Mouse (Mus musculus) MEL (cell line): Measurements from ENCODE around the gene Stmn1. TPM values are rescaled to one million over a fixed set of nuclear protein-coding genes. Genes with fewer than 3 reads are reported as not detected.

Source experiments
- DNase-seq: peaks from one replicate; pipeline ENCODE4 v3.0.0; 2011; ENCODE audit warnings: low read depth, low spot score
- H3K27ac ChIP-seq: 2 replicates; pipeline ENCODE4 v1.5.1; 2012; ENCODE audit warnings: low read depth, mild to moderate bottlenecking, control low read depth, low read length, moderate library complexity; ENCODE audit not compliant: control insufficient read depth
- H3K27me3 ChIP-seq, 2 experiments: fragments of 150-350 bp in 1 of 2; sonication (generic) in 1 of 2; 2 replicates each; pipeline ENCODE4 v1.6.1; 2012; ENCODE audit warnings: low read length in 2 of 2, mild to moderate bottlenecking in 2 of 2, improper control_type of control experiment in 1 of 2, moderate library complexity in 1 of 2; ENCODE audit not compliant: insufficient read depth in 2 of 2, control insufficient read depth in 1 of 2
- H3K36me3 ChIP-seq, 2 experiments: 2 replicates each; pipeline ENCODE4 v1.6.1; 2012 to 2014; ENCODE audit warnings: low read length in 2 of 2, improper control_type of control experiment in 1 of 2, inconsistent platforms in 1 of 2, mild to moderate bottlenecking in 1 of 2; ENCODE audit not compliant: insufficient read depth in 2 of 2, control insufficient read depth in 1 of 2
- H3K4me1 ChIP-seq, 2 experiments: fragments of 150-350 bp in 1 of 2; sonication (generic) in 1 of 2; 2 replicates each; pipeline ENCODE4 v1.6.1; 2012; ENCODE audit warnings: low read length in 2 of 2, improper control_type of control experiment in 1 of 2, mild to moderate bottlenecking in 1 of 2; ENCODE audit not compliant: insufficient read depth in 2 of 2, control insufficient read depth in 1 of 2
- H3K4me3 ChIP-seq, 2 experiments: fragments of 150-350 bp in 1 of 2; sonication (generic) in 1 of 2; 2 replicates each; pipeline ENCODE4 v1.5.1; 2012; ENCODE audit warnings: low read depth in 2 of 2, low read length in 2 of 2, mild to moderate bottlenecking in 2 of 2, moderate library complexity in 2 of 2, control low read depth in 1 of 2, improper control_type of control experiment in 1 of 2; ENCODE audit not compliant: control insufficient read depth in 1 of 2, insufficient read depth in 1 of 2
- H3K79me2 ChIP-seq: 2 replicates; pipeline ENCODE4 v1.6.1; 2012; ENCODE audit warnings: mild to moderate bottlenecking, low read length, moderate library complexity; ENCODE audit not compliant: control insufficient read depth, poor library complexity, insufficient read depth
- H3K9ac ChIP-seq: 2 replicates; pipeline ENCODE4 v1.6.1; 2012; ENCODE audit warnings: low read depth, mild to moderate bottlenecking, control low read depth, low read length, moderate library complexity; ENCODE audit not compliant: control insufficient read depth, poor library complexity, severe bottlenecking
- H3K9me3 ChIP-seq: fragments of 150-350 bp; sonication (generic); replicated peaks from 2 replicates; pipeline ENCODE4 v1.6.1; 2012; ENCODE audit warnings: mild to moderate bottlenecking, low read length, improper control_type of control experiment, moderate library complexity; ENCODE audit not compliant: insufficient read depth
- CHD1 ChIP-seq: IDR thresholded peaks from 2 replicates; pipeline ENCODE4 v1.6.1; 2012; ENCODE audit warnings: low read depth, mild to moderate bottlenecking, inconsistent platforms, low read length, improper control_type of control experiment
- CHD2 ChIP-seq: IDR thresholded peaks from 2 replicates; pipeline ENCODE4 v1.6.1; 2011; ENCODE audit warnings: low read length, improper control_type of control experiment
- E2F4 ChIP-seq: IDR thresholded peaks from 2 replicates; pipeline ENCODE4 v1.6.1; 2011; ENCODE audit warnings: low read depth, low read length, improper control_type of control experiment, borderline replicate concordance
- ELF1 ChIP-seq: IDR thresholded peaks from 2 replicates; pipeline ENCODE4 v1.6.1; 2014; ENCODE audit warnings: low read depth, mild to moderate bottlenecking, inconsistent platforms, low read length, improper control_type of control experiment, moderate library complexity
- EP300 ChIP-seq, 2 experiments: IDR thresholded peaks; 2 replicates each; pipeline ENCODE4 v1.6.1; 2011; ENCODE audit warnings: improper control_type of control experiment in 2 of 2, low read length in 2 of 2, low read depth in 1 of 2, mild to moderate bottlenecking in 1 of 2
- ETS1 ChIP-seq: IDR thresholded peaks from 2 replicates; pipeline ENCODE4 v1.6.1; 2012; ENCODE audit warnings: low read depth, mild to moderate bottlenecking, inconsistent platforms, low read length, improper control_type of control experiment, moderate library complexity
- GATA1 ChIP-seq: IDR thresholded peaks from 2 replicates; pipeline ENCODE4 v1.6.1; 2011; ENCODE audit warnings: low read depth, low read length, improper control_type of control experiment
- HCFC1 ChIP-seq: IDR thresholded peaks from 2 replicates; pipeline ENCODE4 v1.6.1; 2012; ENCODE audit warnings: low read depth, mild to moderate bottlenecking, inconsistent platforms, low read length, improper control_type of control experiment, moderate library complexity
- JUND ChIP-seq: IDR thresholded peaks from 2 replicates; pipeline ENCODE4 v1.6.1; 2011; ENCODE audit warnings: low read depth, mild to moderate bottlenecking, improper control_type of control experiment, low read length
- KAT2A ChIP-seq: conservative IDR thresholded peaks from 2 replicates; pipeline ENCODE4 v1.6.1; 2012; ENCODE audit warnings: low read depth, low read length, improper control_type of control experiment, inconsistent platforms
- MAFK ChIP-seq: IDR thresholded peaks from 2 replicates; pipeline ENCODE4 v1.6.1; 2011; ENCODE audit warnings: low read depth, mild to moderate bottlenecking, low read length, improper control_type of control experiment, borderline replicate concordance
- MAX ChIP-seq: IDR thresholded peaks from 2 replicates; pipeline ENCODE4 v1.6.1; 2011; ENCODE audit warnings: low read length, improper control_type of control experiment
- MEF2A ChIP-seq: IDR thresholded peaks from 2 replicates; pipeline ENCODE4 v1.6.1; 2014; ENCODE audit warnings: low read depth, mild to moderate bottlenecking, inconsistent platforms, low read length, improper control_type of control experiment; ENCODE audit not compliant: poor library complexity, insufficient replicate concordance, severe bottlenecking; ENCODE audit errors: extremely low read depth
- MXI1 ChIP-seq: IDR thresholded peaks from 2 replicates; pipeline ENCODE4 v1.6.1; 2011; ENCODE audit warnings: mild to moderate bottlenecking, low read depth, low read length, improper control_type of control experiment
- NELFE ChIP-seq: IDR thresholded peaks from 2 replicates; pipeline ENCODE4 v1.6.1; 2011; ENCODE audit warnings: low read depth, low read length, improper control_type of control experiment
- NRF1 ChIP-seq: IDR thresholded peaks from 2 replicates; pipeline ENCODE4 v1.6.1; 2014; ENCODE audit warnings: low read depth, mild to moderate bottlenecking, inconsistent platforms, low read length, improper control_type of control experiment, moderate library complexity; ENCODE audit not compliant: poor library complexity, insufficient read depth, severe bottlenecking
- RAD21 ChIP-seq: IDR thresholded peaks from 2 replicates; pipeline ENCODE4 v1.6.1; 2011; ENCODE audit warnings: mild to moderate bottlenecking, low read depth, low read length, improper control_type of control experiment
- RCOR1 ChIP-seq: IDR thresholded peaks from 2 replicates; pipeline ENCODE4 v1.6.1; 2012; ENCODE audit warnings: low read depth, mild to moderate bottlenecking, inconsistent platforms, low read length, improper control_type of control experiment
- SIN3A ChIP-seq: IDR thresholded peaks from 2 replicates; pipeline ENCODE4 v1.6.1; 2012; ENCODE audit warnings: low read length, improper control_type of control experiment, inconsistent platforms
- TAL1 ChIP-seq: IDR thresholded peaks from 2 replicates; pipeline ENCODE4 v1.6.1; 2012; ENCODE audit warnings: mild to moderate bottlenecking, inconsistent platforms, low read length, moderate library complexity, mixed read lengths
- TCF12 ChIP-seq: IDR thresholded peaks from 2 replicates; pipeline ENCODE4 v1.6.1; 2014; ENCODE audit warnings: low read depth, mild to moderate bottlenecking, inconsistent platforms, low read length, improper control_type of control experiment, moderate library complexity
- UBTF ChIP-seq: IDR thresholded peaks from 2 replicates; pipeline ENCODE4 v1.6.1; 2012; ENCODE audit warnings: low read depth, mild to moderate bottlenecking, inconsistent platforms, low read length, improper control_type of control experiment, moderate library complexity, borderline replicate concordance; ENCODE audit not compliant: insufficient read depth
- USF2 ChIP-seq, 2 experiments: IDR thresholded peaks; 2 replicates each; pipeline ENCODE4 v1.6.1; 2011 to 2012; ENCODE audit warnings: improper control_type of control experiment in 2 of 2, low read length in 2 of 2, borderline replicate concordance in 1 of 2, inconsistent platforms in 1 of 2, low read depth in 1 of 2, mild to moderate bottlenecking in 1 of 2; ENCODE audit not compliant: insufficient read depth in 1 of 2
- ZMIZ1 ChIP-seq: IDR thresholded peaks from 2 replicates; pipeline ENCODE4 v1.6.1; 2012; ENCODE audit warnings: low read depth, mild to moderate bottlenecking, inconsistent platforms, low read length, improper control_type of control experiment, moderate library complexity
- ZNF384 ChIP-seq: IDR thresholded peaks from 2 replicates; pipeline ENCODE4 v1.6.1; 2012; ENCODE audit warnings: low read depth, mild to moderate bottlenecking, inconsistent platforms, low read length, improper control_type of control experiment
- polyA plus RNA-seq, 2 experiments: library from polyadenylated mRNA; stranded (reverse) in 1 of 2; unstranded in 1 of 2; fragments of >175 nt in 1 of 2; fragments of >200 nt in 1 of 2; gene quantifications; 2 replicates each; pipeline versions ENCODE4 v1.2.1 to v1.2.4; 2012; ENCODE audit warnings: low replicate concordance in 2 of 2, low read depth in 1 of 2; ENCODE audit not compliant: insufficient read length in 2 of 2, insufficient read depth in 1 of 2, missing spikeins in 1 of 2
- total RNA-seq: library from RNA; depleted of rRNA; stranded (reverse); fragments of 300-350 nt; gene quantifications from 2 replicates; pipeline ENCODE4 v1.2.3, GENCODE M21; 2012

Gene Stmn1
- total and polyA plus RNA-seq, 3 experiments = 214 to 350 TPM; not detected in 1

DNA sequence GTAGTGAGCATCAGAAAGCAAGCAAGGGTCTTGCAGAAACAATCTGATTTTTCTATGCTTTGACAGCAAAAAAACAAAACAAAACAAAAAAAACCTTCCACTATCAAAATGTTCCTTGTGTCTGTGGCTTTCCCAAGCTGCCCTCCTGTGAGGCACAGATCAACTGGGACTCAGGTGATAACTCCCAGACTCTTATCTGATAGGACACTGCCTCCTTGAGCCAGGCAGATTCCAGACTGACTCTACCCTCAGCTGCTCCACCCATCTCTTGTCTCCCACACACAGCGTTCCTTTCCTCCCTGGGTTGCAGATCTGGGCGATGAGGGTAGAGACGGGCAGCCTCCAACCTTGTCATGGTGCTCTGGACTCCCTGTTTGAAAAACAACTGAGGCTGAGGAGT lies 29.0 kb upstream of the Stmn1 start:
- TF ChIP-seq SIN3A (no peak; the same call in 1 of the 2 replicates), USF2 (IDR thresholded peaks at IDR 0.05; ENCODE audit: borderline replicate concordance in 1 of 2, insufficient read depth in 1 of 2, low read depth in 1 of 2, low read length in 2 of 2) (no peak), RAD21 (no peak), EP300 (IDR thresholded peaks at IDR 0.05; ENCODE audit: low read depth in 1 of 2, low read length in 2 of 2) (peak; percentile 83 to 88), ZMIZ1 (no peak), MAX (no peak), TAL1 (peak; percentile 80), E2F4 (no peak), GATA1 (peak; percentile 90), ZNF384 (peak; percentile 83), RCOR1 (peak; percentile 82; the same call in 1 of the 2 replicates), ETS1 (peak; percentile 75), TCF12 (peak; percentile 94), ELF1 (no peak), JUND (no peak)
- H3K9ac ChIP-seq = no peak overlapping the region
- H3K4me3 ChIP-seq = no peak overlapping the region
- H3K79me2 ChIP-seq = no peaks in the 10 kb centered on the region
- peak; percentile 64 for DNase-seq
- H3K4me1 ChIP-seq = peaks cover 0 to 18% of the 10 kb centered on the region in 2 experiments; a peak in 3 of 4 replicates
- H3K9me3 ChIP-seq = no peaks in the 10 kb centered on the region
- H3K27ac ChIP-seq = peak overlapping the region; percentile 48
- H3K36me3 ChIP-seq = peaks cover 0 to 13% of the 10 kb centered on the region in 2 experiments; a peak in 2 of 4 replicates
- H3K27me3 ChIP-seq = no peaks in the 10 kb centered on the region

DNA sequence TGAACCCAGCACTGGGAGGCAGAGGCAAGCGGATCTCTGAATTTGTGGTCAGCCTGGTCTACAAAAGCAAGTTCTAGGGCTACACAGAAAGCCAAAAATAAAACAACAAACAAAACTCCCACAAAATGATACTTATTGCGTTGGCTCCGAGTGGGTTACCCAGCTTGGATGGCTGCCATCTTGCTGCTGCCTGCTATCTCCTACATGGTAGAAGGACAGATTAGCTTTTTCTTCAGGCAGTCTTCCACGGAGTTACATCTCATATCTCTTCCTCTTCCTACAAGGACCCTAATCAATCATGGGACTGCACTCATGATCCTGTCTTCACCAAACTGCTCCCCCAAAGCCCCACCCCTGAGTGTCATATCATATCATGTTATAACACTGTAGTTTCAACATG lies 28.2 kb upstream of the Stmn1 start:
- Histone ChIP-seq H3K27ac (peak overlapping the region; percentile 48), H3K79me2 (no peaks in the 10 kb centered on the region), H3K4me1 (peaks cover 0 to 18% of the 10 kb centered on the region in 2 experiments; a peak in 3 of 4 replicates), H3K9me3 (no peaks in the 10 kb centered on the region), H3K4me3 (no peak overlapping the region), H3K9ac (no peak overlapping the region)
- TF ChIP-seq UBTF = no peak
- TF ChIP-seq ETS1 = 0 out of 2 replicates have a peak, but pooled peaks have one; percentile 34
- TF ChIP-seq MAX = no peak
- TF ChIP-seq KAT2A = no peak
- peak; percentile 59; the same call in 1 of the 2 replicates for TF ChIP-seq RCOR1
- peak; percentile 45; the same call in 1 of the 2 replicates for TF ChIP-seq TCF12
- 0 out of 2 replicates have a peak, but pooled peaks have one; percentile 42 for TF ChIP-seq ZNF384
- TF ChIP-seq MEF2A = no peak
- no peak for TF ChIP-seq E2F4
- TF ChIP-seq NELFE = no peak
- TF ChIP-seq ELF1 = no peak
- TF ChIP-seq CHD2 = no peak
- no peak for TF ChIP-seq NRF1
- peak; percentile 27 to 70; a peak in 3 of 4 replicates for TF ChIP-seq EP300 (IDR thresholded peaks at IDR 0.05; ENCODE audit: low read depth in 1 of 2, low read length in 2 of 2)
- no peak for TF ChIP-seq MXI1
- TF ChIP-seq CHD1 = no peak
- TF ChIP-seq GATA1 = peak; percentile 67
- no peak for TF ChIP-seq HCFC1
- no peak for TF ChIP-seq MAFK
- TF ChIP-seq, all 39 proteins: peak for 6
- peak; percentile 67 for DNase-seq
- H3K27me3 ChIP-seq = no peaks in the 10 kb centered on the region
- peaks cover 0 to 13% of the 10 kb centered on the region in 2 experiments; a peak in 2 of 4 replicates for H3K36me3 ChIP-seq
